Mouse (Mus musculus) right cerebral cortex, postnatal 4 days (tissue): ENCODE results near the gene Gpr55.

Experiments used
- DNase-seq: peaks from one replicate; pipeline ENCODE4 v3.0.0-alpha.2; 2022

The Gpr55 gene

GRCm38 (mm10) chr1:85908754-85909590 lies 51.8 kb downstream of the Gpr55 start:
- no peak for DNase-seq

GRCm38 (mm10) chr1:85906892-85907291 lies 53.9 kb downstream of the Gpr55 start:
- no peak for DNase-seq

- no peak for DNase-seq
Measured at GRCm38 (mm10) chr1:85902108-85902561, 58.7 kb downstream of the Gpr55 start.

DNA sequence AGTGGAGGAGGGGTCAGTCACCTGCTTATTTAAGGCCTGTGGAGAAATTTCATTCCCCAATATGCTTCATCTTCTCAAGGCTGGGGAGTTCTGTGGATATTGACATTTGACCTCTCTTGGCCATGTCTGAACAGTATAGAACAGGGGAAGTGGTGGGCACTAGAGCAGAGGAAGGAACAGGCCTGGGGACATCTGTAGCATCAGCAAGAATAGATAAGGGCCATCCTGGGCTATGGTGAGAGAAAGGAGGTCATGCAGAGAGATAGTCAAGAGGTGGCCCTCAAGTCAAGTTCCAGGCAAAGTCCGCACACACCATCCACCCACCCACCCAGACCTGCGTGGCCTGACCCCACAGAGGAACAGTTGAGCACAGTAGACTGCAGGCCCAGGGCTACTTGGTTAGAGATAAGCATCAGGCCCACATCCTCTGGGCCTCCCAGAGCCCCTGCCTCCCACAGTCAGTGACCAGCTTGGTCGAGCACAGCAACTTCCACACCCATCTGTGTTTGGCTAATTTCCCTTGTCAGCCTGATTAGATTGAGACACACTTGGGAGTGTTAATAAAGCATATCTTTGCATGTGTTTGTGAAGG lies 59.2 kb downstream of the Gpr55 start:
- DNase-seq: no peak

DNA sequence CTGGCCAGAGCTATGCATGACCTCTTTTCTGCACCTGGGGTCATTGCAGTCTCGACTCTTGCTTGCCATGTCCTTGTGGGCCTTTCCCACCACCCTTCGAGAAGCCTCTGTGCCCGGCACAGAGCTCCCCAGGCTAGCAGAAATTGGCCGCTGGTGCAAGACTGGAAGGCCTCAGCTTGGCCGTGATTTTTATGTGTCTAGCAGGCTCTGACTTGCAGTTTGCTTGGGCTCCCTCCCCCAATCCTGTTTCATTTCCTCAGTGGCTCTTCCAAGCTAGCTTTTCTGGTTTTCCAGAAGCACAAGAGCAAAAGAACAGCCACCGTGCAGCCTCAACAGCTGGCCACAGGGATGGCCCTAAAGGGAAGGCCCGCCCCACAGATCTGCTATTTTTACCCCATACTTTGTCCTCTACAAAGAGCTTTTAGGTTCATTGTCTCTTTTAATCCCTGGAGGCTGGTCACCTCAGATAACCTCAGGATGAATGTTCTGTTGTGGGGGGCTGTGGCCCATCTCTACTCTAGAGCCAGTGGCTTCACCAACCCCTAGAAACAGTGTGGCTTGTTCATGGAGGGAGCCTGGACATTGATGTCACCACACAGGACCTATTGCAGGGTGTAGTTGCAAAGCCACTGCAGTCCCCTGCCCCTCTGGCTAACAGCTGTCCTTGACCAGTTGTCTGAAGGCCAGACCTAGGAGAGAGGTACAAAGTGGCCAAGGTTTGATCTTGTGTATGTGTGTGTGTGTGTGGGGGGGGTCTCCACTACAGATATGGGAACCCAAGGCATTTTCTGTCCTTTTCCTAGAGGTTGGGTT lies 60.1 kb downstream of the Gpr55 start:
- DNase-seq: no peak

- DNase-seq: no peak
Measured at GRCm38 (mm10) chr1:85899388-85899761, 61.4 kb downstream of the Gpr55 start.

DNA sequence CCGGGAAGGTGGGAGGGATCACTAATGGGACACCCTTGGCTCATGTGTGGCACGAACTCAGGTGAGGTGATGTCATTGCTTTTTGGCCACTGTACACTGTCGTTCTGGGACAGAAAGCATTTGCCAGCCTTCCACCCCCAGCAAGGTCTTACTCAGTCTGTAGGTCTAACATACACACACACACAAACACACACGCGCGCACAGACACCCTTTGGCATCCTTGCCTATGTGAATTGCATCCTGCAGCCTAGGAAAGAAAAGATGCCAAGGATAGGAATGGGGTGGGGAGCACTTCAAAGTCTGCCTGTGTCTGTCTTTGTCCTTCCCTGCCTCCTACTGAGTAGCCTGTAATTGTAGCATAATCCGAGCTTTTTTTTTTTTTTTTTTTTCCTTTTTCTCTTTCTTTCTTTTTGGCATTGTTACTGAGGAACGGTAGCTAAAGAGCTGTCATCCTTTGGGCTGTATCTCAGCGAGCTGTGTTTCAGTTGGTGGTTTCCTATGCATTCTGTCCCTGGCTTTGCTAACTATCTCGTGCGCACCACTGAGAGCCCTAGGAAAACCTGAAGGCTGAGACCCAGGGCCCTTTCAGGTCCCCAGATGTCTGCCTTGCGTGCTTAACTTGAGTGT lies 61.9 kb downstream of the Gpr55 start:
- no peak for DNase-seq

DNA sequence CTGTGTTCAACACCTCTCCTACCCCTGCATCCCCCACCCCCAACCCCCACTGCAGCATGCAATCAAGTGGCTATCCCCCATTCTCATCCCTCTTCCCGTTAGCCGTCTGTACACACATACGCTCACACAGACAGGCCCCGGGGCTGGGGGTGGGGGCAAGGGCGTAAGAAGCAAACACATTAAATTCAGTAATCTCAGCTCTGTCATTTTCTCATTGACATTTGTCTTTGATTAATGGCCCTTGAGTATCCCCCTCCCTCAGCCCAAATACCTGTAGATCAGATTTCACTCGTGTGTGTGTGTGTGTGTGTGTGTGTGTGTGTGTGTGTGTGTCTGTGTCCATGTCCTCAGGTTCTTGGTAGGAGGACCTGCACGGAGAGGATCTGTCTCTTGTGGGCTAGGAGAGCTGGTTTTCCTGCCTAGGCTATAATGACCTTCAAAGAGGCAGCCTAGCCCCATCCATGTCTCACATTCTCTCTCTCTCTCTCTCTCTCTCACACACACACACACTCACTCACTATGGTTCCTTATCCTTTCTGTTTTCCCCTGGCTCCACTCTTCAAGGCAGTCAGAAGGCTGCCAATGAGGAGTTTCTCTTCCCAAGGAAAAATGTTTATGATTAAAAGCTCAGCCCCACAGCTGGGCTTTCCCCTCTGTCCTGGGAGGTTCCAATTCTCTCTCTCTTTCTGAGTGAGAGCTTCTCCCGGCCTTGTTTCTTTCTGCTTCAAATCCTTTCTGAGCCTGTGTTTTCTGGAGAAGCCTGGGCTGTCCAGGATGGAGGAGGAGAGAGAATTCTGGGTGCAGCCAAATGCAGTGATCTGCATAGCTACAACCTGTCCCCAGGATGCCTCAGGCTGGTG lies 62.7 kb downstream of the Gpr55 start:
- DNase-seq: no peak

- no peak for DNase-seq
Measured at GRCm38 (mm10) chr1:85896781-85897700, 63.8 kb downstream of the Gpr55 start.

DNA sequence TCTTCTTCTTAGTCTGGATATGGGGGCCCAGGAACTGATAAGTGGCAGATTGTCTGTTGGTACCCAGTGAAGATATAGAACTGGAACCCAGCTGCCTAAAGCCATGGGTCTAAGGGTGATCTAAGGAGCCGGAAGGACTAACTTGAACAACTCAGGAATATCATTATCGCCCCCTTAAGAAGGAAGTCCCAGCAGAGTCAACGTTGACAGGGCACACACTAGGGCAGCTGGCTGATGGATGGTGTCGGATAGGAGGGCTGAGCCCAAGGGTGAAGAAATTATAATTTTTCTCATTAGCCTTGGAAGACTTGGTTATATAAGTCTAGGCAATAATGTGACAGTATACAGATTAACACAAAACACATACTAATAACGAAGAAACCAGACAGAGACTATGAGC lies 64.7 kb downstream of the Gpr55 start:
- no peak for DNase-seq

- peak; percentile 63 for DNase-seq
Measured at GRCm38 (mm10) chr1:85895391-85895837, 65.4 kb downstream of the Gpr55 start.

DNA sequence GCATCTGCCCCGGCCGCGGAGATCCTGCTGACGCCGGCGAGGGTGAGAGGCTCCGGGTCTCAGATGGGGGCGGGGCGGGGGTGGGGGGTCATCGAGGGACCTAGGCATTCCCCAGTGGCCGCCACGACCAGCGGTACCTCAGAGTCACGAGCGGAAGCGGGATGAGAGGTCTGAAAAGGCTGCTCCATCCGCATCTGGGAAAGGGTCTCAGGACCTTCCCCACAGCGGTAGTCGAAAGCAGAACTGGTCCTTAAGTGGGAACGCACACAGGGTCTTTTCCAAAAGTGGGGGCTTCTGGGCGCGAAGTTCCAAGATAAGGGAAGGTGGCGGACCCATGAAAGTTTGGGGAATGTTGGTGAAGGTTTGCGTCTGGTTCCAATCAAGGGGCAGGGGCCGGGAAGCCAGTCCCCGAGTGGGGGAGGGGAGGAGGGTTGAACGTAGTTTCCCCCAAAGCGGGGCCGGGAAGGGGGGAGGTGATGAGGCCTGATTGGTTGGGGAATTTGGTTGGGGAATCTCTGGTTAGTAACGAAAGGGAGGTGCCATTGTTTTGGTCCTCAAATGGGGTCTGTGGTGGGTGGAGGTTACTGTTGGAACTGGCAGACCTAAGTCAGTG lies 66.0 kb downstream of the Gpr55 start:
- peak; percentile 74 for DNase-seq

DNA sequence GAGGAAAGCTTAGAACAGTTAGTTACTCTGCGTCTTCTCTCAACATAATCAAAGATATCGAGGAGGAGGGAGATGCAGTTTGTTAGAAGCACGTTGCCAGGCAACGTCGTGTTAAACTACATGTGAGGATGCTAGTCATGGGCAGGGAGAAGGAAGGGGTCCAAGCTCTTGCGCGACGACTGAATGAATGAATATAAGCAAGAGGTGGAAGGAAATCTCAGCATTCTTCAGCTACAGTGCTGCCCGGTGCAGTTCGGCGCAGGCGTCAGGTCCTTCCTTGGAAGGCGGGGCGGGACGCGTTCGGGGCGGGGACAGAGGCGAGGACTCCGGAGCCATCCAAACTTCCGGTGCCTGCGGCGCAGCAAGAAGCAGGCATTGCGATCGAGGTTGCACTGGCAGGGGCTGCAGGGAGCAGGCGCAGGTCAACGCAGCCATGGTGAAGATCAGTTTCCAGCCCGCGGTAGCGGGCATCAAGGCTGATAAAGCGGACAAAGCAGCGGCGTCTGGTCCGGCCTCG lies 66.5 kb downstream of the Gpr55 start, which contains the start of gene Itm2c:
TSS of gene Itm2c (plus strand) at position 51 of the 517 bp plus-strand sequence.
- peak; percentile 88 for DNase-seq
